Mouse (Mus musculus) megakaryocyte, adult 5-6 weeks (primary cell): ENCODE measurements around the gene Nkapl. TPM values are rescaled to one million over a fixed set of nuclear protein-coding genes. Genes with fewer than 3 reads are reported as not detected.
"Not testable (repeated sequence)": the region's sequence is repeated elsewhere in the genome, so short reads cannot be mapped to it uniquely, and the experiment has no call there.

Experiments used
- ATAC-seq: 2 replicates; pipeline ENCODE4 v1.8.0; 2016; ENCODE audit warnings: mild to moderate bottlenecking, inconsistent platforms; ENCODE audit not compliant: poor library complexity, severe bottlenecking
- total RNA-seq, 2 experiments: library from RNA; stranded (forward) in 1 of 2; stranded (reverse) in 1 of 2; fragments of 153-499, 151-499 nt in 1 of 2; fragments of 221-1000, 200-1000 nt in 1 of 2; gene quantifications; 2 replicates each; pipeline versions ENCODE4 v1.2.3 to v1.2.4; 2015 to 2017

Gene Nkapl
- 0.16 and 1.1 TPM in 2 replicates for total RNA-seq (2015)
- total RNA-seq (2017): 1.2 and 1.3 TPM in 2 replicates

DNA sequence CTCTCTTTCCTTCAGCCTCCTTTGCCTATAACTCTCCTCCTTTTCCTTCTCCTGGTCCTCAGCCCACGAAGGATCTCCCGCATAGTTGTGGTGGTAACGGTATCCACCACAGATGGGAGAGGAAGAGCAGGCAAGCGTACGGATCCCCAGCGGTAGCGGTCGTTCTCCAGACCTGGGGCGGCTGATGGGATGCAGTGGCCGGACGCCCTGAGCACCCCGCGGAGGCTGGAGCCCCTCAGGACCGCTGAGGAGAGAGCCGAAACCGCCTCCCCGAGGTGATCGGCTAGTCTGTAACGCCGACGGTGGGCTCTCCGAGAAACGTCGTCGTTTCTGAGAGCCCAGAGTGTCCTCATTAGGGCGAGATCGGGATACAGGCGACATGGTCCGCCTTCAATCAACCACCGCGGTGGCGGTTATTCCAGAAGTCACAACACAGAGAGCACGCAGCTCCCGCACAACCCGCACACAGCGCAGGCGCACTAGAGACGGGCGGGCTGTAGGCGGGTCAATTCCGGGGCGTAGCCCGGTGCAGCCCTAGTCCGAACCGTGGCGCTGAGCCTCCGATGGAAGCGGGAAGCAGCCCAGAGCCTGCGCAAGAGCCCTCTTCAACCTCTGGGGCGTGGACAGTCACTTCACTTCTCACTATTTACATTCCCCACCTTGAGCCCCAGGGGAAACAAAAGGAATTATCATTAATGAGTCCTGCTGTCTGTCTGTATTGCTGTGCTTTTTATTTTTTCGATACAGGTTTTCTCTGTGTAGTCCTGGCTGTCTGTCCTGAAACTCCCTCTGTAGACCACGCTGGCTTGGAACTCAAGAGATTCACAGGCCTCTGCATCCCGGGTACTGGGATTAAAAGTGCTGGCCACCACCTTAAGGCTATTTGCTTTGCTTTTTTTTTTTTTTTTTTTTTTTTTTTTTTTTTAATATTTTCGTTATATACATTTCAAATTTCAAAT is at the start of gene Nkapl:
Gene Nkapl, minus strand, starts transcription at position 449 of the 959 bp plus-strand sequence.
- peak; percentile 99 for ATAC-seq

DNA sequence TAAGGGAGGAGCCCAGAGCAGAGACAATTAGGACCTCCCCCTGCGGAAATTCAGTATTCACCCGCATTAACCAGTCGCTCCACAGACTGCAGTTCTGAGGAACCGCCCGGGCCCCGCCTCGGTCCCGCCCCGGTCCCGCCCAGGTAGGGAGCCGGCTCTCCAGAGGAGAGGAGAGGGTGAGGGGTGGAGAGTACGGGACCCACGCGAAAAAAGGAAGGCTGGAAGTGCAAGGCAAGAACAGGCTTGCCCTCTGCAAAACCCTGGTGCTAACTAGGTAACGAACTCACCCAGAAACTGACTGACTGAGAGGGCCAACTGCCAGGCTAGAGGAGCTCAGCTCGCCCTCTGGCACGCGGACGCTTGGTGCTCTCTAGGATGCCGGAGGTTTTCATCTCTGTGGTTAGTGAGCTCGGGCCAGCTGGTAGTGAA is 37.9 kb upstream of the Nkapl start:
- peak; percentile 98 for ATAC-seq

DNA sequence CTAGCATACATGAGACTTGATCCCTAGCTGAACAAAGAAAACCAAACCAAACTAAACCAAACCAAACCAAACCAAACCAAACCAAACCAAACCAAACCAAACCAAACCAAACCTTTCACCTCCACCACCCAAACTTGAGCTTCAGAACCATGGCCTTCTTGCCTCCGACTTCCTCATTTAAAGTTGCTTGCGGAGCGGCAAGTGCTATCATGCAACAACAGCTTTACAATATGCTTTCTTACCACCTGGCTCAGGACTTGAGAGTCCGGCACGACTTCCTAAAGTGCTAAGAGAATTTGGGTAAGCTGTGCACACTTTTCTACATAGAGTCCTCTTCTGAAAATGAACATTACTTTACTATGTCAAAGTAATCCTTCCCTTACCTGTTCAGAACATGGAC is 34.0 kb upstream of the Nkapl start:
- ATAC-seq: no peak

DNA sequence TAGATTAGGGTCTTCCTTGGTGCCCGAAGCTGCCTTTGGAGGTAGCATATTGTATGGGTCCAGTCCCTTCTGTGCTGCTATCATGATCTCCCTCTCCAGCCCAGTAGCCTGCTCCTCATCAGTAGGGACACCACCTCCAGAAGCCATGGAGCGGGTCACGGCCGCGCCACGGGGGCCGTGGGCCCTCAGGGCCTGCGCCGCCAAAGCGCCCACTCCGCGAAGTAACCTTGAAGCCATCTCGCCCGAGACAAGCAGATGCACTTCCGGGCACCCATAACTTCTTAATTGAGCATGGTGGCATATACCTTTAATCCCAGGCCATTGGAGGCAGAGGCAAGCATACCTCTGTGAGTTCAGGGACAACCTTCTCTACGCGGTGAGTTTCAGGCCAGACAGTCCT is 32.9 kb upstream of the Nkapl start, which contains the start of gene Gm11273:
Gene Gm11273, minus strand, starts transcription at position 237 of the 400 bp plus-strand sequence.
- ATAC-seq: 0 out of 2 replicates have a peak, but pooled peaks have one; percentile 48

DNA sequence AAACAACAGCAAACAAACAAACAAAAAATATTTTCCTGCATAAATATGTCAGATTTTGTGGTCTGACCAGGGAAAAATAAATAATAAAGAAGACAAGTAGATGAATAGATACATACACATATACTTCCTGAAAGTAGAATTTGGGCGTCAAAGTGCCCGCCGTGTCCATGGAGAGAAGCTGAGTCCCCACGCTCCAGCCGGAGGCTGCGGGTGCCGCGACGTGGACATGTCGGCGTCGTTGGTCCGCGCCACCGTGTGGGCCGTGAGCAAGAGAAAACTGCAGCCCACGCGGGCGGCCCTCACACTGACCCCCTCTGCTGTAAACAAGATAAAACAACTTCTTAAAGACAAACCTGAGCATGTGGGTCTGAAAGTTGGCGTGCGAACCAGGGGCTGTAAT is 26.8 kb upstream of the Nkapl start, which contains the start of gene AK157302:
Gene AK157302, plus strand, starts transcription at position 144 of the 400 bp plus-strand sequence.
- 0 out of 2 replicates have a peak, but pooled peaks have one; percentile 52 for ATAC-seq

DNA sequence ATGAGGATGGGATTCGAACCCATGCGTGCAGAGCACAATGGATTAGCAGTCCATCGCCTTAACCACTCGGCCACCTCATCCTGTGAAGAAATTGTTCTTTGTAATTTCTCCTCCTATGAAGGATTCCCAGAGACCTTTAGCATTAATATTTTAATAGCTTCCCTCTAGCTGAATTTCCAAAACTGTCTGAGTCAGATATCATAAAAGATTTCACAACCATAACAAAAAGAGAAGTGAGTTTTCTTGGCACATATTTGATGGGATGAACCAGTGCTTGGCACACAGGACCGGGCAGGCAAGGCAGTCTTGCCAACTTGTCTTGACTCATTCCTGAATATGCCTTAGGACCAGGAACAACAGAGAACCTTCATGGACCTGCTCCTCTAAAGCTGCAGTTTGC is 24.5 kb upstream of the Nkapl start:
- peak; percentile 47 for ATAC-seq

DNA sequence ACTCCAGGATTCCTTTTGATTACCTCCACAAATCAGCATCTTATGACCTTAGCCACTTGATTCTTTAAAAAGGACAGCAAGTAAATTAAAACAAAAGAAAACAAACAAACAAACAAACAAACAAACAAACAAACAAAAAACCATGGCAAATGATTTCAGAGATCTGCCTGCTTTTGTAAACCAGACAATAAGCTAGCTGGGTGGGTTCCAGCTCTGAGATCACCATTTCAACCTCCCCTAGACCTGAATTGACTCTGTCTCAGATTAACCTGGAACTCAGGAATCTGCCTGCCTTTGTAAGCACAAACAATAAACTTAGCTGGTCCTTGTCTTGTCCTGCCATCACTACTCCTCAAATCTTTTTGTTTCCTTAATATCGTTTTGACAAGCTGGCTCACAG is 18.6 kb upstream of the Nkapl start:
- ATAC-seq: no peak

DNA sequence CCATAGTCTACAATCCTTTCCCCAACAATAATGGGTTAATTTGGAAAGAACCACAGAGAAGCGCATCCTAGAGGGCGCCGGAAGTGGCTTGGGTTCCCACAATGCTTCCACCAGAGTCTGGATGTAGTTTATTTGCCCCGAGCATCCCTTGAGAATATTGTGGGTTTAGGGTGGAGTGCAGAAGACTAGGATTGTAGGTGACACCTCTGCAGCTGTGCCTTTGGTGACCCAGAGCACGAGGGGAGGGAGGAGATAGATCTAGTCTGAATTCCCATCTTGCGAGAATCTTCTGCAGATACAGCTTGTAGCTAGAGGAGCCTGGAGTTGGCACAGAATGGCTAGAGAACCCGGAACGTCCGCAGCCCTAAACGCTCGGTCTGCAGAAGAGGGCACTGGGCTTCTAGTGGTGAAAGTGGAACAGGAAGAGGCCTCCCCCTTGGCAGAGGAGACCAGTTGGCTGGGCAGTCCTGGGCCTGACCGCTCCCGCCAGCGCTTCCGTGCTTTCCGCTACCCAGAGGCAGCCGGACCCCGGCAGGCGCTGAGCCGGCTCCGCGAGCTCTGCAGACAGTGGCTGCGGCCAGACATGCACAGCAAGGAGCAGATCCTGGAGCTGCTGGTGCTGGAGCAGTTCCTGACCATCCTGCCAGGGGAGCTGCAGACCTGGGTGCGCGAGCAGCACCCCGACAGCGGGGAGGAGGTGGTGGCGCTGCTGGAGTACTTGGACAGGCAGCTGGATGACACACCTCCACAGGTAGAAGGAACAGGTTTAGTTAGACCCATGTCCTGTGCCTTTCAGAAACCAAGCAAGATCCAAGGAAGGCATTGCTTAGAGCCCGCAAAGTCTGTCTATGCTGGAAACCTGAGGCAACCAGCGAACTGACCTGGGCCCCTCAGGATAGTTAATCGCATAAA is 10.7 kb upstream of the Nkapl start, which contains the start of the genes Zkscan4 and Gm10065:
Gene Zkscan4, plus strand, starts transcription at position 149 of the 912 bp plus-strand sequence.
Gene Gm10065, minus strand, starts transcription at position 683 of the 912 bp plus-strand sequence.
- peak; percentile 91 for ATAC-seq

DNA sequence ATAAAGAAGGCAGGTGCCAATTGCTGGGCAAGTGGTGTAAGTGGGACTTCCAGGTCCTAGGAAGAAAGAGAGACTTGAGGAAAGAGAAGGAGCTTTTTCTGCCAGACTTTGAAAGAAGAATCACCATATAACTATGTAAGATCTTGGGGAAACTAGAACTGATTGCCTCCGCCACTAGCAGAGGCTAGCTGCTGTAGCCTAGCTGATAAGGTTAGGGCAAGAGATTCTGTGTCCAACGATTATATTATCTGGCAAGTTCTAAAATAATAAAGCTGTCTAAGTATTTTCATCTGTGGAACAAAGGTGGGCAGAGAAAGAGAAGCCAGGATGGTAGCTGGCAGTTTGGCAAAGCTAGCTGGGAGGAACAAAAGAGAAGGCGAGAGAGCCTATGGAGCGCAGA is 4.1 kb upstream of the Nkapl start:
- no peak for ATAC-seq

DNA sequence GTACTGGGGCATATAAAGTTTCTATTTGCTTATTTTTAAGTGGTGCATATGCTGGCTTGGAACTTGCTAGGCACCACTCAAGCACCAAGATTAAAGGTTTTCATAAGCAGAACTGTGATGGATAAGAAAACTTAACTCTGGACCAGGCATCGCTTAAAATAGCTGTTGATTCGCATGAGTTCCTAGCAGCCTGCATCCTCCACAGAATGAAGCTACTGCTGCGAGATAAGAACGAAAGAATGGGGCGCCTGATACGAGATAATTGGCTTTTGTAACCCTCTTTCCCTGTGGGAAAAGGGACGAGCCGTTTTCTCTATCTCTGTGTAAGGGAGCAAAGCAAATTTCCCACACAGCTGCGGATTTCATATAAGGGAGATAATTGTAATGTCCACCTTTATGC is 788 bp upstream of the Nkapl start:
- no peak for ATAC-seq

DNA sequence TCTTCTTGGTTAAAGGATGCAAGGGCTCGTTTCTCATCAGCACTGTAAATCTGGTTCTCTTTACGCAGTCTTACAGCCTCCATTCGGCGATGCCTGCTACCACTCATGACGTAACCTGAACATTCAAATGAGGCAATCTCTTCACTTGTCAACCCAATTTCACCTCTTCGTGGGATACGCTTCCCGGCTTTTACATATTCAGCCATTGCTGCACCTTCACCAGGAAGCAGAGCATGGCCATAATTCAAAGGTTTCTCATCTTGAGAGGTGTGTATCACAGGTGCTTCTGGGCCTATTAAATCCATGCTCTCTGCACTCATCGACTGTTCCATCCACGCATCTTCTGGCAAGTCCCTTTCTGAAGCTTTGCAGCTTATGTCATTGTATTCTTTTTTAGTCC is 973 bp downstream of the Nkapl start:
- ATAC-seq: no peak

DNA sequence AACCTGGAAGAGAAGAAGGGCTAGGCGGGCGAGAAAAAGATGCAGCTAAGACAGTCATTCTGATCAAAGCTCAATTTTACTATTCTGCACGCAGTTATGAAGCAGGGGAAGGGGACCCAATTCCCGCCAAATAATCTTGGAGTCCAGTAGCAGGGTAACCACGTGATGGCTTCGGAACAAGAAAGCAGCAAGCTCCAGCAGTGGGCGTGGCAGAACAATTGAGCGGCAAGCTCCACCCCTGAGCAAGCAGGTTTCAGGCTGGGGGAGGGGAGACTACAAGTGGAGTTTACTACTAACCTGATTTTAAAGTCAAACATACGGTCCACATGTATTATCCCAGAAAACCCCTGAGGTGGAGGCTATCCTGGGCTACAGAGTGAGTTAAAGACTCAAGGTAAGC is 5.8 kb downstream of the Nkapl start:
- ATAC-seq: not testable (repeated sequence)

DNA sequence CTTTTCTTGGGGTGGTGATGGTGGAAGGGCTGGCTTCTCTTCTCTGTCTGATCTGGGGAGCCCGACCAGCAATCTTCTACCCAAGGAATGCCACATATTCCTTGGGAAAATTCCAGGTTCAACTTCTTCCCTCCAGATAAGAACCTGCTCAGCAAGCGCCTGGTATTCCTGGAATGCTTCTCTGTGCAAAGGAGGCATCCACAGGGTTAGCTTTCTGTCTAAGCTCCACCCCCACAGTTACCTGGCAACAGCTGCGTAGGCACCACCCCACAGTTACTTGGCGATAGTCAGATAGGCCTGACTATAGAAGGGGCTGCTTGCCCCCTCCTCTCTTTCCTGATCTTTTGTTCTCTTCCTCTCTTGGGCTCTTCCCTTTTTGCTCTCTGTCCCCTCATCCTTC is 12.0 kb downstream of the Nkapl start:
- ATAC-seq: no peak

DNA sequence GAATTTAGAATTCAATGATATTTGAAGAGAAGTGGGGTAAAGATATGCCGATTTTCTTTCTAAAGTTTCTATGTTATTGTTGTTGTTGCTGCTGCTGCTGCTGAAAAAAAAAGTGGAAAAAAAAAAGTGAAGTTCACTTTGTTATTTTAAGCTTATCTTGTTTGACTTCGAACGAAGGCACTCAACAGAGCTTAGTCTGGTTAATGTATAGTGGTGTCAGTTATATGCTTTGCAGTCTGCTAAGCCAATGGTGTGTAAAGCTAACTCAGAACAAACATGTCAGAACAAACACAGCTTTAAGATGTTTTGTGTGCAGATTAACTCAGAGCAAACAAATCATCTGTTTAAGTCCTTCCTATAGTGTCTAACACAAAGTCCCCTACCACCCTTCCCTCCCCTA is 14.2 kb downstream of the Nkapl start:
- ATAC-seq: no peak

DNA sequence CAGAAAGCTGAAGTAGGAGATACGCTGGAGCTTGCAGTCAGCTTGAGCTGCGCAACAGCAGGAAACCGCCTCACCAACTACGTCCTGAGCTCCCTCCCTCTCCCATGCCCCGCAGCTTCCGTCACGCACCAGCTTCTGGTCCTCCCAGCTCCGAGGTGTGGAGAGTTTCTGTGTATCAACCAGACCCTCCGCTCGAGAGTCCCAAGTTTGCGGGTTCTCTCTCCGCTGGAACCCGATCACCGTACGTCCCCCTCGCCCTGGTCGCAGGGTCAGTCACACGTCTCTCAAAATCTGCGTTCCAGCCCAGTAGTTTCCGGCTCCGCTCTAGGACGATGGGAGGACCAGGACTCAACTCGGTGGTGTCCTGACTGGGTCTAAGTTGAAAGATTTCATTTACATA is 14.9 kb downstream of the Nkapl start, which contains the start of gene Zscan26:
Gene Zscan26, minus strand, starts transcription at position 282 of the 400 bp plus-strand sequence.
- peak; percentile 96 for ATAC-seq

DNA sequence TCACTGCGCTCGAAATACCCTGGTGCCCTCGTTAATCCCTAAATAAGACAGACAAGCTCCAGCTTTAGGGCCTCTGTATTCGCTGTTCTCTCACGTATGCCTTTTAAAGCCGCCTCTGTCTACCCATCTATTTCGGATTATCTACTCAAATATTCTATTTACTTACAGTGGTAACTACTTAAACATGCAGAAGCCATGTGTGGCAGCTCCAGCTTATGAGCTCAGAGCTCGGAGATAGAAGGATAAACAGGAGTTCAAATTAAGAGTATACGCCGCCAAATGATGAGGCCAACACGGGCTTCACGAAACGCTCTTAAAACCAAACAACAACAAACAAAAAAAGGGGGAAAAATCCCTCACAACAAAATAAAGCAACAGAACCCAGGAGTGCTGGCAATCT is 15.3 kb downstream of the Nkapl start:
- ATAC-seq: peak; percentile 11; the same call in 1 of the 2 replicates

DNA sequence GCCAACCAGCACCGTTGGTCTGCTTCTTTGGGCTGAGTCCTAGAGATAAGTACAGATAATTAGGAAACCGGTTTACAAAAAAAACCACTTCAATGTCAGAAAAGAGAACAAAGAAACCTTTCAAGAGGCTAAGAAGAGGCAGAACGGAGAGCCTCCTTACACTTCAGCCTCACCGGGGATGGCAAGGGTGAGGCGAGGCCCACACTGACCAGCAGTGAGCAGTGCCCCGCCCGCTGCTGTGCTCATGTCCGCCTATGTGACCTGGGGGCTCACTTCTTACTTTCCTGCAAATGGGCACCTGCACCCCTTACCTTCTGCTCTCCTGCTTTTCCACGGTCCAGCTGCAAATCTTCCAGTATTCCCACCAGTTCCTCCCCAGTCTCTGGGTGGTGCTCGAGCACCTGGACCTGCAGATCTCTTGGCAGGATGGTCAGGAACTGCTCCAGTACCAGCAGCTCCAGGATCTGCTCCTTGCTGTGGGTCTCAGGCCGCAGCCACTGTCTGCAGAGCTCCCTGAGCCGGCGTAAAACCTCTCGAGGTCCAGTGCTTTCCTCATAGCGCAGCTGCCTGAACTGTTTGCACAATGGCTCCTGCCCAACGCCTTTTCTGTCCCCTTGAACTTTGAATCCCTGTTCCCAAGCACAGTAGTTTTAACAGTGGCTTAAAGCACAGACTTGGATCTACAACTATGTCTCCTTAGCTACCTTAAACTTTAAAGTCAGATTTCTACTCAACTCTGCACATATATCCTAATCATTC is 20.3 kb downstream of the Nkapl start:
- no peak for ATAC-seq

DNA sequence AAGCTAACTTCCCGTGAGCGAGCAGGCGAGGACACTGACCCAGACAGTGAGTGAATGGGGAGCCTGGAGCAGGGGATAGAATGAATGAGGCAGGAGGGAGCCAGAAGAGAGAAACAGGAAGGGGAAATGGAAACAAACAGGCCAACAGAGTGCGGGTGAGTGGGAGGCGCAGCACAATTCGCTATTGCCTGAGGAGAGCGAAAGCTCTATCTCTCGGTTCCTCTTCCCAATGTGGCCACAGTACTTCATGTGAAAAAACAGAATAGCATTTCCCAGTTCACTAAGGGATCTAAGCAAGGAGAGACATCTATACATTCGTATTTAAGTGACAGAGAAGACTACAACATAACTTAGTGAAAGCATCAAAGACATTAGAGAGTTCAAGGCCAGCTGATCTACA is 21.5 kb downstream of the Nkapl start:
- ATAC-seq: peak; percentile 81

DNA sequence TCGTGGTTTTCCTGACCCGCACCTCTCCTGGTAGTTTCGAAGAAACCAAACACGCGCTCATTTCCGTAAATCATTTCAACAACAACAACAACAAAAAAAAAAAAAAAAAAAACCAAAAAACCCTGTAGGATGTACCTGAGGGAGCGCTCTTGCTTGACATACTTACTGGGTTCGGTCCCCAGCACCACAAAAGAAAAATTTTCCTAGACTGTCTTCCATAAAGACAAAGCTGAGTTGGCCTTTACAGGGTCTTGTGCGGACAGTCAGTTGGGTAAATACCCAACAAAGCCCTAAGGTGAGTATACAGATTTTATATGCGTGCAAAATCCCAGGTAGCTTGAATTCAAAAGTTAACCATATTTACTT is 27.1 kb downstream of the Nkapl start:
- ATAC-seq: no peak
